Mouse (Mus musculus): ENCODE data around the gene Gapdh. TPM values are rescaled to one million over a fixed set of nuclear protein-coding genes. Genes with fewer than 3 reads are reported as not detected.
"Not testable (repeated sequence)": the region's sequence is repeated elsewhere in the genome, so short reads cannot be mapped to it uniquely, and the experiment has no call there.

The Gapdh gene
- polyA plus RNA-seq, 1 experiment from 2014 or later = 1,389 TPM

DNA sequence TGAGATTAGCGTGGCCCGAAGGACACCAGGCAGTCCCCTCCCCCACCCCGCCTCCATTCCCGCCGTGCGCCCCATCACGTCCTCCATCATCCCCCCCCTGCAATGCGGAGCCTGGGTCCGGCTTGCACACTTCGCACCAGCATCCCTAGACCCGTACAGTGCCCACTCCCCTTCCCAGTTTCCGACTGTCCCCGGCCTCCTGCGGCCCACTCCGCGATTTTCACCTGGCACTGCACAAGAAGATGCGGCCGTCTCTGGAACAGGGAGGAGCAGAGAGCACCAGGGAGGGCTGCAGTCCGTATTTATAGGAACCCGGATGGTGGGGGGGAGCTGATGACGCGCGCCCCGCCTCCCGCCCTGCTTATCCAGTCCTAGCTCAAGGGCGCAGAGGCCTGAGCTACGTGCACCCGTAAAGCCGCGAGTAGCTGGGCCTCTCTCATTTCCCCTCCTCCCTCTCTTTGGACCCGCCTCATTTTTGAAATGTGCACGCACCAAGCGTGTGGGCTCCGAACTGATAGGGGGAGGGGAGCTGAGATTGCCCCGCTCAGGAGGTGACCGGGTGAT, 857 bp downstream of the Gapdh start:
- Histone ChIP-seq H3K9ac (peak overlapping the region; percentile 90), H3K4me2 (peak overlapping the region; percentile 89), H3K4me1 (peaks cover 45% of the 10 kb centered on the region), H3K27ac (peak overlapping the region; percentile 92), H3K4me3 (peak overlapping the region; percentile 94), H3K36me3 (replicated peaks) (peaks cover 29% of the 10 kb centered on the region), H3K9me3 (no peaks in the 10 kb centered on the region), H3K27me3 (replicated peaks) (no peaks in the 10 kb centered on the region)
- ATAC-seq (replicated peaks) = peak; percentile 93
- WGBS = 0% methylated on average over 36 of the region's 36 CpGs

DNA sequence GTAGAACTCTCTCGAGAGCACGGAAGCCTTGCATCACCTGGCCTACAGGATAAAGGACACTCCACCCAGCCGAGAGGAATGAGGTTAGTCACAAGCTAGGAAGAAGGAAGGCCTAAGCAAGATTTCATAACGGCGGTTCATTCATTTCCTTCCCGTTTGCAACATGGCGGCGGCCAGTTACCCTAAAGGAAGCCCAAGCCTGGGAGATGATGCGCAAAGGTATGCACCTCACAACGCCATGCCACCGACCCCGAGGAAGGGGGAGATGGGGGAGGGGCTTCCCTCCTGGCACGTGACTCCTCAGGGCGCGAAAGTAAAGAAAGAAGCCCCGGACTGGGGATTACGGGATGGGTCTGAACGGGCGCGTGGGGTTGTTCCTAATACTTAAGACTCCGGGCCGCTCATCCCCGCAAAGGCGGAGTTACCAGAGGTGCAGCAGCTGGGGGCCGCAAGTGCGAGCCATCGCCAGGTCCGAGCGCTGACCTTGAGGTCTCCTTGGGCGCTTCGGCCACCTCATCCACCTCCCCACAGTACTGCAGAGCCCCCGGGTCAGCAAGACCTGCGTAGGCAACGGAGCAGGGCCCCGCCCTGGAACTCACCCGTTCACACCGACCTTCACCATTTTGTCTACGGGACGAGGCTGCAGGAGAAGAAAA, 1.5 kb downstream of the Gapdh start:
- no peaks in the 10 kb centered on the region for H3K9me3 ChIP-seq
- peak overlapping the region; percentile 90 for H3K9ac ChIP-seq
- WGBS = under 1% methylated on average over 39 of the region's 39 CpGs
- peaks cover 27% of the 10 kb centered on the region for H3K36me3 ChIP-seq (replicated peaks)
- peak; percentile 53 for ATAC-seq (replicated peaks)
- H3K4me1 ChIP-seq = peaks cover 45% of the 10 kb centered on the region
- no peaks in the 10 kb centered on the region for H3K27me3 ChIP-seq (replicated peaks)
- H3K4me2 ChIP-seq = peak overlapping the region; percentile 89
- peak overlapping the region; percentile 92 for H3K27ac ChIP-seq
- peak overlapping the region; percentile 94 for H3K4me3 ChIP-seq

DNA sequence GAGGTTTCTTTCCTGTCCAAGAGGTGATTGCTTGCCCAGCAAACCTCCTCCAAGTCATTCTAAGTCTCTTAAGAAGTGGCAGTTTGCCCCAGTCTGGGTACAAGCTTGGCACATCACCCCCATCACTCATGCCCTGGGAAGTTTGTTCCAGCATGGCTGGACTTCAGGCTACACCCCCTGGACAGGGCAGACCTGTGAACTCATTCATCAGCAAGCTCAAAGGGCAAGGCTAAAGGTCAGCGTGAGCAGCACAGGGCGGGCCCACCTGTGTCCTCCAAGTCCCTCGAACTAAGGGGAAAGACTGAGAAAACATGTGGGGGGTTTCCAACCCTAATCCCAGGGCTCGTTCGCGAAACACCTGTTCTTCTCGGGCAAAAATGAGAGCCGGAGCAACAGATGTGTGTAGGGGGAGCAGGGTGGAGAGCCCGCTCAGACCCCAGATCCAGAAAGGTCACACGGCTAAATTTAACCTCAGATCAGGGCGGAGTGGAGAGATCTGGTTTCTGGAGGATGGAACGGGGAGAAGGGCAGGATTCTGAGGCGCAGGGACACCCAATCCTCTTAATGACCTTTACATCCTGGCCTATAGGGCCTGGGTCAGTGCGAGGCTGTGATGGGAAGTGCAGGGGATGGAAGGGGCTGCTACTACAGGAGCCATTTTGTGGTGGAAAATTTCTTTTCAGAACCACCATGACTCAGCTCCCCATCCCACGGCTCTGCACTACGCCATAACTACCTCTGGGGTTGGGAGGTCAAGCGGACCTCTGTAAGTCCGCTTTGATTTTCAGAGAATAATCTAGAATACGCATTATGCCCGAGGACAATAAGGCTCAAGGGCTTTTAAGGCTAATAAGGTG, 2.2 kb downstream of the Gapdh start:
- H3K27me3 ChIP-seq (replicated peaks) = no peaks in the 10 kb centered on the region
- no peaks in the 10 kb centered on the region for H3K9me3 ChIP-seq
- H3K9ac ChIP-seq = peak overlapping the region; percentile 90
- H3K27ac ChIP-seq = peak overlapping the region; percentile 92
- peaks cover 22% of the 10 kb centered on the region for H3K36me3 ChIP-seq (replicated peaks)
- peaks cover 45% of the 10 kb centered on the region for H3K4me1 ChIP-seq
- ATAC-seq (replicated peaks) = no peak
- 4% methylated on average over 20 of the region's 20 CpGs for WGBS
- H3K4me2 ChIP-seq = peak overlapping the region; percentile 89
- peak overlapping the region; percentile 94 for H3K4me3 ChIP-seq

DNA sequence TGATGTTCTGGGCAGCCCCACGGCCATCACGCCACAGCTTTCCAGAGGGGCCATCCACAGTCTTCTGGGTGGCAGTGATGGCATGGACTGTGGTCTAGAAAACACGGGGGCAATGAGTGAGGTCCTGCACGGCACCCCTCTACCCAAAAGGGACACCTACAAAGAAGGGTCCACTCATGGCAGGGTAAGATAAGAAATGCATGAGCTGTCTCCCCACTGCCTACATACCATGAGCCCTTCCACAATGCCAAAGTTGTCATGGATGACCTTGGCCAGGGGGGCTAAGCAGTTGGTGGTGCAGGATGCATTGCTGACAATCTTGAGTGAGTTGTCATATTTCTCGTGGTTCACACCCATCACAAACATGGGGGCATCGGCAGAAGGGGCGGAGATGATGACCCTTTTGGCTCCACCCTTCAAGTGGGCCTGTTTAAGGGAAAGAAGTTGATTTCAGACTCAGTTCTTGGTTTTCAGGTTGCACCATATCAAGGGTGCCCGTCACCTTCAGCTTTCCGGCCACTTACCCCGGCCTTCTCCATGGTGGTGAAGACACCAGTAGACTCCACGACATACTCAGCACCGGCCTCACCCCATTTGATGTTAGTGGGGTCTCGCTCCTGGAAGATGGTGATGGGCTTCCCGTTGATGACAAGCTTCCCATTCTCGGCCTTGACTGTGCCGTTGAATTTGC, 3.5 kb downstream of the Gapdh start:
- H3K27me3 ChIP-seq (replicated peaks); H3K4me3 ChIP-seq; H3K27ac ChIP-seq; H3K9me3 ChIP-seq; ATAC-seq (replicated peaks); H3K9ac ChIP-seq; H3K4me2 ChIP-seq: not testable (repeated sequence)
- H3K36me3 ChIP-seq (replicated peaks) = peaks cover 13% of the 10 kb centered on the region
- 61% methylated on average over 12 of the region's 16 CpGs for WGBS
- H3K4me1 ChIP-seq = peaks cover 45% of the 10 kb centered on the region

DNA sequence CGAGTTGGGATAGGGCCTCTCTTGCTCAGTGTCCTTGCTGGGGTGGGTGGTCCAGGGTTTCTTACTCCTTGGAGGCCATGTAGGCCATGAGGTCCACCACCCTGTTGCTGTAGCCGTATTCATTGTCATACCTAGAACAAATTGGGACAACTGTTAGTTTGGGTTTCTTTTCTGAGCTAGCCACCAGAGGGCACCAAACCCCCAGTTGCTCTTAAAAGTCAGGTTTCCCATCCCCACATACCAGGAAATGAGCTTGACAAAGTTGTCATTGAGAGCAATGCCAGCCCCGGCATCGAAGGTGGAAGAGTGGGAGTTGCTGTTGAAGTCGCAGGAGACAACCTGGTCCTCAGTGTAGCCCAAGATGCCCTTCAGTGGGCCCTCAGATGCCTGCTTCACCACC, 4.3 kb downstream of the Gapdh start:
- not testable (repeated sequence) for H3K4me2 ChIP-seq; H3K9ac ChIP-seq; H3K9me3 ChIP-seq; H3K27ac ChIP-seq; H3K4me3 ChIP-seq; ATAC-seq (replicated peaks); H3K27me3 ChIP-seq (replicated peaks)
- H3K36me3 ChIP-seq (replicated peaks) = peaks cover 13% of the 10 kb centered on the region
- H3K4me1 ChIP-seq = peaks cover 40% of the 10 kb centered on the region
- 8% methylated on average over 4 of the region's 5 CpGs for WGBS

DNA sequence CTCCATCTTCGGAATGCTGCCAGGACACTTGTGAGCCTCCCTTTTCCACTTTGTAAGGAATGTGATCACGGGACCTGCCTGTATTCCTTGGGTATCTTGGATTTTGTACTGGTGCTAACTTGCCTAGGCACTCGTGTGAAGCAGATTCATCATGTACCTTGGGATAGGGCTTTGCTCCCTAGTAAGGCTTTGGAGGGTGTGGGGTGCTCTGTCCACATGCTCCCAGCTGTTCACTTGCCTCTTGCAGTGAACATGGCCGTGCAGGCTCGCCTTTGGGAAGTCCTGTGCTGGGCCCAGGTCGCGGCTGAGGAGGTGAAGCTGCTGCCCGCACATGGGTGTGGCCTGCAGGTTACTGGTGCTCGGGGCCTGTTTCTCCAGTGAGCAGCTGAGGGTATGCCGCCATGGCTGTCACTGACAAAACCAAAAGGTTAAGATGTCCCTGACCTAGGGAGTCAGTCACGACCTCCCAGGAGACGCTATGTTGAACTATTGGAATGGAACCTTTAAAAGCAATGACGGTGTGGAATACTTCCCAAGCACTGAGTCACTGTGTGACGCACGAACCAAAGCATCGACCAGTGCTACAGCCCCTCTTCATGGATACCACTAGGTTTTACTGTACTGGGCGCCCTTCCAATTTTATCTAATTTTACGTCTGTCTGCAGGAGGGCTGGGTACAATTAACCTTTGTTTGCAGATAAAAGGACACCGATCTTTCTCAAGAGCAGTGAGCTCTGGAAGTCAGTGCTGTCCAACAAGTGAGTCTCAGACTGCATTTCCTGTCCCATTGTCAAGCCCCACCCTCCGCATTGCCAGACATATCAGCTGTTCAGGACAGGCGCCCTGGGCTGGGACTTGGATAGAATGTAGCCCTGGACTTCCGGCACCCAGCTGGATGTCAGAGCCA, 5.2 kb downstream of the Gapdh start:
- peaks cover 13% of the 10 kb centered on the region for H3K36me3 ChIP-seq (replicated peaks)
- ATAC-seq (replicated peaks) = no peak
- 17% methylated on average over 22 of the region's 22 CpGs for WGBS
- no peak overlapping the region for H3K4me3 ChIP-seq
- no peaks in the 10 kb centered on the region for H3K27me3 ChIP-seq (replicated peaks)
- H3K9me3 ChIP-seq = no peaks in the 10 kb centered on the region
- H3K9ac ChIP-seq = no peak overlapping the region
- H3K4me1 ChIP-seq = peaks cover 32% of the 10 kb centered on the region
- no peak overlapping the region for H3K4me2 ChIP-seq
- no peak overlapping the region for H3K27ac ChIP-seq

DNA sequence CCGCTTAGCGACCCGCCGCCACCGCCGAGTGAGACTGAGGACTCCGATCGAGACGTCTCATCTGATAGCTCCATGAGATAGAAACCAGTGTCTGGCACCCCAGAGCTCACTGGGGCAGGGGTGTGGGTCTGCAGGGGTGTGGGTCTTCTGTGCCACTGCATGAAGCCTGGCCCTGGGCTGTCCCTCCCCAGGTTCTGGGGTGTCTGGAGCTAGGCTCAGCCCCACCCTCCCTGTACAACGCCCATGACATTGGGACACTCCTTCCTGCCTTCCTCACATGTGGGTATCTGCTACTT, 5.8 kb downstream of the Gapdh start:
- Histone ChIP-seq H3K27ac (no peak overlapping the region), H3K36me3 (replicated peaks) (peaks cover 13% of the 10 kb centered on the region)

DNA sequence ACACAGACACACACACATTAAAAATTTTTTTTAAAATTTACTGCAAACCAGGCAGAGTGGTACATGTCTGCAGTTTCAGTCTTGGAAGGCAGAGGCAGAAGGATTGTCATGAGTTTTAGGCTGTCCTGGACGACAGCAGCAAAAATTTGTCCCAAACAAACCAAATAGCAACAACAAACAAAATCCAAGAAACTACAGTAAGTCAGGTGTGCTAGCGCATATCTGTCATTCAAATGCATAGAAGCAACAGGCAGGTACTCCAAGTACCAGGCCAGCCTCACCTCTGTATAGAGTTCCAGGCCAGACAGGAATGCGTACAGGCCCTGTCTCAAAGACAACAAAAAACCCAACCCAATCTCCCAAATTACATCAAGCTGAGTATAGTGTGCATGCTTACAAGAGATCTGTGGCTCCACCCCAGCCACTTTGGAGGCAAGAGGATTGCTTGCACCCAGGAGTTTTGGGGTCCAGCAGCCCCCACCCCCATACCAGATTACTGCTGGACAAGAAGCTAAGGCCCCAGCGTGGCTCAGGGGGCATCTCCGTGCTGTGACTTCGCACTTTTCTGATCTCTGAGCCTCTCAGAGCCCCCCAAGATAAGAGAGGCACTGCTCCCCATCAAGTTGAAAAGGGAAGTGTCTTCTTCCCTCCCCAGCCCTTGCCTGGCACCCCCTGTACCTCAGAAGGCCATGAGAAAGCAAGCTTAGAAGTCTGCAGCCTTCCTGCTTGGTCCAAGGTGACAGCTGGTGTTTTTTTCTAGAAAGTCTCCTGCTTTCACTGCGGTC, 6.3 kb downstream of the Gapdh start:
- Histone ChIP-seq H3K27ac (no peak overlapping the region), H3K4me1 (peaks cover 27% of the 10 kb centered on the region), H3K27me3 (replicated peaks) (no peaks in the 10 kb centered on the region), H3K36me3 (replicated peaks) (peaks cover 13% of the 10 kb centered on the region), H3K4me2 (no peak overlapping the region), H3K9ac (no peak overlapping the region), H3K4me3 (no peak overlapping the region), H3K9me3 (no peaks in the 10 kb centered on the region)
- WGBS = 81% methylated on average over 7 of the region's 7 CpGs
- ATAC-seq (replicated peaks) = no peak

More for the DNA sequence above, 5.8 kb downstream of the Gapdh start:
- peaks cover 27% of the 10 kb centered on the region for H3K4me1 ChIP-seq
- no peaks in the 10 kb centered on the region for H3K9me3 ChIP-seq
- WGBS = 50% methylated on average over 10 of the region's 10 CpGs
- ATAC-seq (replicated peaks) = no peak
- H3K4me2 ChIP-seq = no peak overlapping the region
- H3K27me3 ChIP-seq (replicated peaks) = no peaks in the 10 kb centered on the region
- H3K4me3 ChIP-seq = no peak overlapping the region
- H3K9ac ChIP-seq = no peak overlapping the region

DNA sequence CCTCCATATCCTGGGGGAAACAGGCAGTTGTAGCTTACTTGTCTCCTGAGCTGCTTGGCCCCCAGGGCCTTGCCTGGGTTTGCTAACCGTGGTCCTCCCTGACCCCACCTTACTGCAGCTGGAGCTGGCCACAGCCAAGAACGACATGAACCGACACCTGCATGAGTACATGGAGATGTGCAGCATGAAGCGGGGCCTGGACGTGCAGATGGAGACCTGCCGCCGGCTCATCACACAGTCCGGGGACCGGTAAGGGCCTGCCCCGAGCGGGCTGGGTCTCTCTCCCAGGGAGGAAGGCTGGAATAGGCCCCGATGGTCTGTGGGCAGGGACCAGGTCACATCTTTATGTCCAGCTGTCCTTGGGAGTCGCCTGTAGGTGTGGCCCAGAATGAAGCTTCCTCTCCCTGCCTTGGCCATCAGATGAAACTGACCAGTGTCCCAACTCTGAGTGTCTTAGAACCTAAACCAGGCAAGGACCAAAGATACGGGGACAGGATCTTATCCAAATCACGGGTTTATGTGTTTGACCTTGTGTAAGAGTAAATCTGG, 7.2 kb downstream of the Gapdh start:
- no peak overlapping the region for H3K9ac ChIP-seq
- H3K36me3 ChIP-seq (replicated peaks) = peaks cover 13% of the 10 kb centered on the region
- no peak overlapping the region for H3K4me3 ChIP-seq
- ATAC-seq (replicated peaks) = no peak
- no peak overlapping the region for H3K4me2 ChIP-seq
- WGBS = 86% methylated on average over 15 of the region's 15 CpGs
- H3K27me3 ChIP-seq (replicated peaks) = no peaks in the 10 kb centered on the region
- H3K4me1 ChIP-seq = peaks cover 22% of the 10 kb centered on the region
- H3K9me3 ChIP-seq = no peaks in the 10 kb centered on the region
- H3K27ac ChIP-seq = no peak overlapping the region

DNA sequence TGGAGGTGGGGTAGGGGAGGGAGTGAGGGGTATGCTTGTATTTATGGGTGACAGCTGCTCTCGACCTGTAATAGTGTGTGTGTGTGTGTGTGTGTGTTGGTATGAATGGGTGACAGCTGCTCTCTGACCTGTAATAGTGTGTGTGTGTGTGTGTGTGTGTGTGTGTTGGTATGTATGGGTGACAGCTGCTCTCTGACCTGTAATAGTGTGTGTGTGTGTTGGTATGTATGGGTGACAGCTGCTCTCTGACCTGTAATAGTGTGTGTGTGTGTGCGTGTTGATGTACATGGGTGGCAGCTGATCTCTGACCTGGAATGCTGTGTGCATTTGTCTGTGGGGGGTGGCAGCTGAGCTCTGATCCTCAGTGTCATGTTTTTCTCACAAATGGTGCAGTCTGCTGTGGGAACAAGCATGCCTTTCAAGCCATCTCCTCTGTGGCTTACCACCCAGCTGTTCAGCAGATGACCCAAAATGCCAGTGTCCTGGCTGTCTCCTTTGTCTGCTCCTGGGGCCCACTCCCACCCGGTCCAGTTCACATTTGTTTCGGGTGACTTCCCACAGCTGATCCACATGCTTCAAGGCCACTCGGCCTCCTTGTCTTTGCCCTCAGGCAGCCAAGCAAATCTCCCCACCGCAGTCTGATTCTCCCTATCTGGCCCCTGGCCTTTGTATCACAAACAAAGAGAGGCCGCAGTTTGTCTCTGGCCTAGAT, 9.2 kb downstream of the Gapdh start:
- H3K4me2 ChIP-seq = no peak overlapping the region
- peak overlapping the region; percentile 55; the same call in 1 of the 2 replicates for H3K27ac ChIP-seq
- no peaks in the 10 kb centered on the region for H3K9me3 ChIP-seq
- no peak overlapping the region for H3K4me3 ChIP-seq
- 12% methylated on average over 7 of the region's 7 CpGs for WGBS
- peaks cover 16% of the 10 kb centered on the region for H3K36me3 ChIP-seq (replicated peaks)
- peaks cover 9% of the 10 kb centered on the region; the same call in 1 of the 2 replicates for H3K4me1 ChIP-seq
- H3K27me3 ChIP-seq (replicated peaks) = no peaks in the 10 kb centered on the region
- no peak overlapping the region; the same call in 1 of the 2 replicates for H3K9ac ChIP-seq
- no peak for ATAC-seq (replicated peaks)

Measured in midbrain, embryonic 15.5 days (tissue).